Mouse (Mus musculus) kidney, adult 2 months (tissue): ENCODE data around the gene Cd247.

ENCODE experiments used
- CTCF ChIP-seq: fragments of 200-500 bp; conservative IDR thresholded peaks from 2 replicates; pipeline ENCODE4 v1.5.1; 2011; ENCODE audit warnings: low read depth, mild to moderate bottlenecking, control low read depth, low read length, moderate library complexity, mixed read lengths; ENCODE audit not compliant: insufficient read depth, insufficient read length
- POLR2A ChIP-seq: fragments of 200-500 bp; IDR thresholded peaks from one replicate; pipeline ENCODE4 v1.6.1; 2011; ENCODE audit warnings: low read depth, low read length, control low read depth

- TF ChIP-seq CTCF (no peak), POLR2A (no peak)
Measured at GRCm38 (mm10) chr1:165766295-165766890, 22.1 kb upstream of the Cd247 start.
